ENCODE assay signal across 27 mouse cellular contexts in the genomic region with DNA sequence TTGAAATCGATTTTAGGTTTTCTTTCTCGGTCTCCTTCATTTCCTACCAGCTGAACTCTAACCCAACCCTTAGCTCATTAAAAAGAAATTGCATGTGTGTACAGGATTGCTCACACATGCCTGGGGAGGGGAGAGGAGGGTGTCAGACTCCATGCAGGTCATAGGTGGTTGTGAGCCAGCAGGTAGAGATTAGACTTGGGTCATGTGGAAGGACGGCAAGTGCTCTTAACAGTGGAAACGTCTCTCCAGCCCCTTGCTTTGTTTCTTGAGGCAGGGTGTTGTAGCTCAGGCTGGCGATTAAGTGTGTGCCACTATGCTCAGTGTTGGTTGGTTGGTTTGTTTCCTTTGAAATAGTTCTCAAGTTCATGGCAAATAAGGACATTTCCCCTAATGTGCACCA. TPM values are rescaled to one million over a fixed set of nuclear protein-coding genes. Genes with fewer than 3 reads are reported as not detected.
DNase-seq lines count a peak whose midpoint lies in the region; ATAC-seq and TF ChIP-seq lines count a peak whose summit lies in the region.
"Had no signal": no experiment of that assay in that cellular context is flagged by ENCODE, and none has a peak within 500 bp of the region (broad histone marks: within the 10 kb centered on the region; RNA-seq: fewer than 3 reads in every experiment).

No protein-coding gene starts in this region.

- no peak overlapping the region for H3K4me2 ChIP-seq in heart, embryonic 16.5 days (ENCODE audit: low read depth, low read length)
- H3K4me2 ChIP-seq in lung, postnatal 0 days (replicated peaks; ENCODE audit: low read depth, low read length): no peak overlapping the region
- H3K4me2 ChIP-seq: forebrain, embryonic 13.5 days; kidney, embryonic 15.5 days; limb, embryonic 15.5 days; midbrain, embryonic 13.5 days; neural tube, embryonic 13.5 days had no signal

- H3K36me3 ChIP-seq in heart, embryonic 16.5 days (ENCODE audit: control insufficient read depth, insufficient read depth): peaks cover 8% of the 10 kb centered on the region
- peaks cover 6% of the 10 kb centered on the region for H3K36me3 ChIP-seq in lung, postnatal 0 days (ENCODE audit: insufficient read depth, low read length)

- H3K4me3 ChIP-seq in heart, embryonic 16.5 days (ENCODE audit: low read length): no peak overlapping the region
- H3K4me3 ChIP-seq in lung, adult 2 months (replicated peaks; ENCODE audit: extremely low read depth, low read depth, low read length): no peak overlapping the region
- H3K4me3 ChIP-seq in lung, postnatal 0 days (ENCODE audit: low read depth, low read length): no peak overlapping the region
- H3K4me3 ChIP-seq: erythroblast, embryonic 14.5 days; forebrain, embryonic 13.5 days; kidney, embryonic 15.5 days; limb, embryonic 15.5 days; midbrain, embryonic 13.5 days; myocyte; neural tube, embryonic 13.5 days had no signal

- H3K9ac ChIP-seq in heart, embryonic 16.5 days (ENCODE audit: low read length): no peak overlapping the region
- H3K9ac ChIP-seq in lung, postnatal 0 days (replicated peaks; ENCODE audit: low read depth): no peak overlapping the region
- H3K9ac ChIP-seq: forebrain, embryonic 13.5 days; kidney, embryonic 15.5 days; limb, embryonic 15.5 days; liver, embryonic 14.5 days; midbrain, embryonic 13.5 days; neural tube, embryonic 13.5 days had no signal

- no peak for ATAC-seq in heart, embryonic 16.5 days (replicated peaks; ENCODE audit: extremely low read depth, insufficient read depth, low FRiP score)
- ATAC-seq in lung, postnatal 0 days: peak; percentile 69
- ATAC-seq: forebrain, embryonic 13.5 days; hindbrain, postnatal 0 days; midbrain, embryonic 13.5 days had no signal

- 0 out of 2 replicates have a peak overlapping the region, but pooled peaks have one; percentile 45 for H3K27ac ChIP-seq in heart, embryonic 16.5 days (ENCODE audit: low read length)
- H3K27ac ChIP-seq in lung, postnatal 0 days (ENCODE audit: low read length): peak overlapping the region; percentile 69
- H3K27ac ChIP-seq: forebrain, embryonic 13.5 days; kidney, embryonic 15.5 days; liver, embryonic 14.5 days; neural tube, embryonic 13.5 days had no signal

- H3K4me1 ChIP-seq in heart, embryonic 16.5 days (ENCODE audit: control insufficient read depth, insufficient read depth, low read length): peaks cover 15% of the 10 kb centered on the region
- peaks cover 8% of the 10 kb centered on the region for H3K4me1 ChIP-seq in lung, adult 2 months (ENCODE audit: control insufficient read depth, insufficient read depth, low read length)
- H3K4me1 ChIP-seq in lung, postnatal 0 days (ENCODE audit: insufficient read depth, low read depth, low read length): no peaks in the 10 kb centered on the region; the same call in 1 of the 2 replicates
- H3K4me1 ChIP-seq: kidney, embryonic 15.5 days had no signal

- no peak for DNase-seq in heart, postnatal 25 days (ENCODE audit: low spot score)
- DNase-seq in lung, adult 18-20 months: peak; percentile 48 to 70
- DNase-seq in lung, adult 2 months: no peak
- peak; percentile 84 for DNase-seq in lung, postnatal 0 days (ENCODE audit: low spot score)
- peak; percentile 18 to 53 for DNase-seq in lung, postnatal 4 days
- DNase-seq in retina, embryonic 14.5 days (ENCODE audit: low spot score): no peak
- no peak for DNase-seq in frontal cortex, postnatal 14 days (ENCODE audit: low spot score in 2 of 2)
- DNase-seq: adrenal gland, postnatal 36 days; cerebellum, adult 9-10 months; gastrocnemius, postnatal 14 days; heart, adult 18-20 months; kidney, adult 11 months; kidney, postnatal 36 days; layer of hippocampus, adult 9-11 months; left cerebral cortex, postnatal 4 days; thymus, adult 2 months; thymus, postnatal 4 days had no signal

- no peaks in the 10 kb centered on the region for H3K9me3 ChIP-seq in heart, embryonic 16.5 days (replicated peaks; ENCODE audit: control insufficient read depth, low read length)
- no peaks in the 10 kb centered on the region for H3K9me3 ChIP-seq in lung, postnatal 0 days (ENCODE audit: low read length)
- H3K9me3 ChIP-seq: forebrain, embryonic 13.5 days; kidney, embryonic 15.5 days; limb, embryonic 15.5 days; midbrain, embryonic 13.5 days; neural tube, embryonic 13.5 days had no signal

- no peak for TF ChIP-seq POLR2A in lung, adult 2 months (IDR thresholded peaks at IDR 0.05; ENCODE audit: borderline replicate concordance, extremely low read depth, low read depth, low read length)

- no peak for TF ChIP-seq EP300 in lung, postnatal 0 days (IDR thresholded peaks at IDR 0.05)

- 74% methylated on average over 5 of the region's 5 CpGs for WGBS in heart, embryonic 16.5 days
- 71% methylated on average over 5 of the region's 5 CpGs for WGBS in lung, adult 2 months
- WGBS in lung, postnatal 0 days: 62% methylated on average over 5 of the region's 5 CpGs

- intact Hi-C loops in heart, postnatal 25 days (cut with DNase I): no loop called here

- no peak for TF ChIP-seq CTCF in lung, adult 2 months (IDR thresholded peaks at IDR 0.05; ENCODE audit: insufficient read depth, low read length)
- TF ChIP-seq CTCF in lung, postnatal 0 days (IDR thresholded peaks at IDR 0.05): no peak

- H3K27me3 ChIP-seq in heart, embryonic 16.5 days (ENCODE audit: control insufficient read depth, insufficient read depth, low read length): no peaks in the 10 kb centered on the region
- H3K27me3 ChIP-seq in lung, postnatal 0 days (replicated peaks; ENCODE audit: insufficient read depth, low read length): no peaks in the 10 kb centered on the region
- H3K27me3 ChIP-seq: forebrain, embryonic 13.5 days; kidney, embryonic 15.5 days; limb, embryonic 15.5 days; midbrain, embryonic 13.5 days; neural tube, embryonic 13.5 days had no signal

RNA-seq across cellular contexts. Expression of gene Wipf2, which starts 7.4 kb away (rescaled TPM):
- polyA plus RNA-seq in heart, embryonic 16.5 days (2015; fragmentation: Nextera tagmentation; extraction: Ambion mirVana): 3.1 and 3.4 TPM in 2 replicates
- 10 to 100 TPM in 1 of 2 experiments, 1 to 10 TPM in 1; 7.8 to 11.2 TPM for total RNA-seq in heart, postnatal 25 days (2021)
- 10.1 and 14.0 TPM in 2 replicates for polyA plus RNA-seq in lung, adult 2 months (2012; rRNA removed)
- 4.0 and 4.1 TPM in 2 replicates for polyA plus RNA-seq in lung, postnatal 0 days (2015; fragmentation: Nextera tagmentation; extraction: Ambion mirVana)

RNA-seq across cellular contexts. Expression of gene Rapgefl1, which starts 34.2 kb away (rescaled TPM):
- polyA plus RNA-seq in heart, embryonic 16.5 days (2015; fragmentation: Nextera tagmentation; extraction: Ambion mirVana): 1.0 and 1.1 TPM in 2 replicates
- under 1 TPM; 0.60 to 0.78 TPM for total RNA-seq in heart, postnatal 25 days (2021)
- 3.4 and 18.4 TPM in 2 replicates for polyA plus RNA-seq in lung, adult 2 months (2012; rRNA removed)
- 1.1 and 1.5 TPM in 2 replicates for polyA plus RNA-seq in lung, postnatal 0 days (2015; fragmentation: Nextera tagmentation; extraction: Ambion mirVana)
- polyA plus RNA-seq: erythroblast, embryonic 14.5 days had no signal

RNA-seq across cellular contexts. Expression of gene Cdc6, which starts 36.8 kb away (rescaled TPM):
- 18.6 and 23.0 TPM in 2 replicates for polyA plus RNA-seq in heart, embryonic 16.5 days (2015; fragmentation: Nextera tagmentation; extraction: Ambion mirVana)
- under 1 TPM; 0.28 to 0.52 TPM for total RNA-seq in heart, postnatal 25 days (2021)
- 0.16 and 0.25 TPM in 2 replicates for polyA plus RNA-seq in lung, adult 2 months (2012; rRNA removed)
- polyA plus RNA-seq in lung, postnatal 0 days (2015; fragmentation: Nextera tagmentation; extraction: Ambion mirVana): 2.5 and 2.6 TPM in 2 replicates

RNA-seq across cellular contexts. Expression of gene Rara, which starts 56.8 kb away (rescaled TPM):
- 28.2 and 28.6 TPM in 2 replicates for polyA plus RNA-seq in heart, embryonic 16.5 days (2015; fragmentation: Nextera tagmentation; extraction: Ambion mirVana)
- 10 to 100 TPM; 11.8 TPM for total RNA-seq in heart, postnatal 25 days (2021)
- 59.0 and 62.2 TPM in 2 replicates for polyA plus RNA-seq in lung, adult 2 months (2012; rRNA removed)
- 26.2 and 28.8 TPM in 2 replicates for polyA plus RNA-seq in lung, postnatal 0 days (2015; fragmentation: Nextera tagmentation; extraction: Ambion mirVana)

Comparison
In these comparisons a context has a peak if more than half of its experiments do, and no peak if none do; other contexts are left out.
1. DNase-seq: peak in lung, adult 18-20 months (2 of 2), lung, postnatal 0 days (single experiment) and lung, postnatal 4 days (2 of 2); none in heart, postnatal 25 days (single experiment), lung, adult 2 months (single experiment), retina, embryonic 14.5 days (single experiment) and frontal cortex, postnatal 14 days (0 of 2).